Mouse (Mus musculus): ENCODE measurements around the gene Npnt.

Npnt gene

DNA sequence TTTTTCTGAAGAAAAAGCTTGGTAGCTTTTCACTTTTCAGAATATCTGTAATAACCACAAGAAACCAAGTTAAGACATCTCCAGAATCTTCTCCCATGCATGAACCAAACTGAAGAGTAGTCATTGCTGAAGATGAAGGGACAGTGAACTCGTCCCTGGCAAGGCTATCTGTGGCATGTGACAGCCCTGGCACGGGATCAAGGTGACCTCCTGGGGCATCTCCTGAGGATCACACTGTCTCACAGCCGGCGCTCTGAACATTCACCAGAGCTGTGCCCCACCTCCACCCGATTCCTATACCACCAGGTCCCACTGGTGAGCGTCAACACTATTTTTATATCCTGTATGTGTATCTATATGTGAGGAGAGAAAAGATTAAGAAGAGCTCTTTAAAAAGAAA is 47.9 kb downstream of the Npnt start:
- in situ Hi-C loops (cut with MboI; ENCODE audit: low pct_unique_long_range_greater_than_20kb in 1 of 2, low sequenced_read_pairs in 2 of 2, unreplicated experiment in 1 of 2), result no loop called here

DNA sequence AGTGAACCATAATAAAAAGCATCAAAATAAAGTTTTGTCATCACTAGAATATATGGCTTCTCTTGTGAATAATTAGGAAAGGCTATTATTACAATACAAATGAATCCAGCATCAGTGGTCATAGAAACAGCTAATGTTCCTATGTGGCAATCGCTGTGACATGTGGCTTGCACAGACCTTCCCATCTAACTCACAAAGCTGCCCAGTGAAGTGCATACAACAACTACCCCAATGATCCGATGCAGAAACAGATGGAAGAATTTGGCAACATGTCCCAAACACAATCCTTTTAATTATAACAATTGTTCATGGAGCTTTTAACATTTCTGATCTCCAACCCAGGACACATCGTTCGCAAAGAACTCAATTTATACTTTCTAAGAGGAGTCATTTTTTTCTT is 52.2 kb downstream of the Npnt start:
- in situ Hi-C loops (cut with MboI; ENCODE audit: low pct_unique_long_range_greater_than_20kb in 1 of 2, low sequenced_read_pairs in 2 of 2, unreplicated experiment in 1 of 2), result no loop called here

DNA sequence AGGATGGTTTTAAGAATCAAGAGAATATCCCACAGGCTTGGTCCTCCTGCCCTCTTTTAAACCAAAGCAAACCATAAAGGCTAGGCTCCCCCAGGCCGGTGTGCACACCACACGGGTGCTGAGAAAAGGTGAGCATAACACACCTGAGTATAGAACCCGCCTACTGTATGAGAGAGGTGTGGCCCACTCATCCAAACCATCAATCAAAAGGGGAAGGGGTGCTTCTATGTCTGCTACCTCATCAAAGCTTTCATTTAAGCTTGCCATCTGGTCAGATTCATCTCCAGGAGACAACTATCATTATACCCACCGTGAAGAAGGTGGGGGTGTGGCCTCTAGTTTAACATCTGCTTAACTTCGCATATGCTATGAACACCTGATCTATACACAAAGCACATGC is 52.7 kb downstream of the Npnt start:
- in situ Hi-C loops (cut with MboI; ENCODE audit: low pct_unique_long_range_greater_than_20kb in 1 of 2, low sequenced_read_pairs in 2 of 2, unreplicated experiment in 1 of 2), result no loop called here

DNA sequence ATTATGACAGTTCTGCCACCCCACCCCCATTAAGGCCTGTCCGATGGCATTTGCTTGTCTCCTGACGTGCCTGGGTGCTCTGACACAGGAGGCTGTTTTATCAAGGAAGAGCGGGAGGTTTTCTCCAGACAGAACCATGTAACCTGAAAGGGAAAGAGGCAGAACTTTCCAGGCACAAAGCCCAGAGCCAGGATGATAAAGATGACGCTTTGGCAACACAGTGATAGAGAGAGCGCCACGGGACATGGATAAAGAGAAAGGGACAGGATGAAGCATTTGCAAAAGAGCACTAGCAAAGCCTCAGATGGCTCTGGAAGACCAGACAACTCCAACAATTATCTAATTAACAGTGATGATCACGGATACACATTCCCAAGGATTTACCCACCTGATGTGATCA is 56.0 kb downstream of the Npnt start:
- in situ Hi-C loops (cut with MboI; ENCODE audit: low pct_unique_long_range_greater_than_20kb in 1 of 2, low sequenced_read_pairs in 2 of 2, unreplicated experiment in 1 of 2), result no loop called here

DNA sequence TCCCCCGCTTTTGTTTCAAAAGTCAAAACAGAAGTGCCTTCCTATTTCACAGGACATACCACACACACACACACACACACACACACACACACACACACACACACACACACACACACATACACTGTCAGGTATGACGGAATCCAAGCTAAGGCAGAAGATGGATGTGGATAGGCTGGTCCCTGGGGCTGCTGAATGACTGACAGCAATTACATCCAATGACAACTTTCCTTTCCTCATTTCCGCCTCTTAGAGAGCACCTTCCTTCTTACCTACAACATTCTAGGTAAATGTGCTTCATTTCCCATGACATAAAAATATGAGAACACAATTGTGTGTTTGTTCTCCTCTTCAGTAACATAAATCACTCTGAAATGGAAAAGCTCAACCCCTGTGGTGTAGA is 56.4 kb downstream of the Npnt start:
- in situ Hi-C loops (cut with MboI; ENCODE audit: low pct_unique_long_range_greater_than_20kb in 1 of 2, low sequenced_read_pairs in 2 of 2, unreplicated experiment in 1 of 2), result no loop called here

DNA sequence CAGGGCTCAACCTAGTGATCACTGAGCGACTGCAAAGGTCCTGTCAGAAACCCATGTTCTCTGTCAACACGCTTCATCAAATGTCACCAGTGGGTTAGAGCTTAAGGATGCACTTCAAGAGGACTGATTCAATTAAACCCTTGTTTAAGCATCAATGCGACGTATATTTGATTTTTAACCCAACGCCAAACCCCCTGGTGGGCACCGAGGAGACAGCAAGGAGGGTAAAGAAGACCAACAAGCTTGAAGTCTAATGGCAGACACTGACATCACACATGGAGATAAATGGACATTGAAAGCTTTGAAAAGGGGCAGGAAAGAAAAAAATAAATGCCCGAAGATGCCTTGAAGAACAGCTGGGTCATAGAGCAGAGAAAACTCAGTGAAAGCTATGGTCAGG is 57.0 kb downstream of the Npnt start:
- in situ Hi-C loops (cut with MboI; ENCODE audit: low pct_unique_long_range_greater_than_20kb in 1 of 2, low sequenced_read_pairs in 2 of 2, unreplicated experiment in 1 of 2), result no loop called here

DNA sequence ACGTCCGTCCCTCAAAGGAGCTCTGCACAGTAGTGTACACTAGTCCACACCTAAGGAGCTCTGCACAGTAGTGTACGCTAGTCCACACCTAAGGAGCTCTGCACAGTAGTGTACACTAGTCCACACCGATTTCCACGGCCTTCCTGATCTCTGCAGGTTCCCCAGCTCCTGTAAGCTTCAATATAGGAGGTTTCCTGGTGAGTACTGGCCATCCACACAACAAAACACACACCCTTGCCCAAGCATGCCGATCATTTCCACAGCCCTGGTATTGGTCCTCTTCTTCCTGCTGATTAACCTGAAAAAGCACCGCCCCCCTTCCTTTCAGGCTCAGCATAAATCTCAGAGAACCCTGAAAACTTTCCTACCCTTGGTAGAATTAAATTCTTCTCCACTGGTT is 57.6 kb downstream of the Npnt start:
- in situ Hi-C loops (cut with MboI; ENCODE audit: low pct_unique_long_range_greater_than_20kb in 1 of 2, low sequenced_read_pairs in 2 of 2, unreplicated experiment in 1 of 2), result no loop called here

DNA sequence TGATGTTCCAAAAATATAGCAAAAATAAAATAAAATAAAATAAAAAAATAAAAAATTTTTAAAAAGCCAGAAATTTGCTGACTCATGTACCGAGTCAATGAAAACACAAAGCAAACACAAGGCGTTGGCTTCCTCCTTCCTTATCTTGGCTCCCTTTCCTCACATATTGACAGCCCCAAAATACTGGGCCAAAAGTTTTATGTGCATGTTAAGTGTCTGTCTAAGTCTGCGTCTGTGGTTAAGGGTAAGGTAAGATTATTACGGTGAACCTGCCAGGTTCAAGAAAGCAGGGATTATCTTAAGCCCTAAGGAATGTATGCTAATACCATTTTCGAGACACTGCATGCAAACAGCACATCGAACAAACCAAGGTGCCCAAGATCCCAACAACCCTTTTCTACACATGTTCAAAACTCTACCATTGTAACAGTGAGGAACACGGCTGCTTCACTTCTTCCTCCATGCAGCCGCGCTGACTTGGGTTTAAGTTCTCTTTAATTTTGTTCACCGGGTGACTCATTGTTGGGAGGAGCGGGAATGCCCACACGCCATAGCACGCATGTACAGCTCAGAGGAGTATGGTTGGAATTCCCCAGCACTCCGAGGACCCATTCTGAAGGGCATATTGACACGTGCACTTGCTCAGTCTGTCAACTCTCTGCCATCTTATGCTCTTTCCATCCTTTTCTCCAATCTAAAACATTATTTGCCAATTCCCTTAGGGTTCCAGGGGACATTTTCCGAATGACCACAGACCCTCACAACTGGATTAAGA is 62.8 kb downstream of the Npnt start:
- in situ Hi-C loops (cut with MboI; ENCODE audit: low pct_unique_long_range_greater_than_20kb in 1 of 2, low sequenced_read_pairs in 2 of 2, unreplicated experiment in 1 of 2), result no loop called here

DNA sequence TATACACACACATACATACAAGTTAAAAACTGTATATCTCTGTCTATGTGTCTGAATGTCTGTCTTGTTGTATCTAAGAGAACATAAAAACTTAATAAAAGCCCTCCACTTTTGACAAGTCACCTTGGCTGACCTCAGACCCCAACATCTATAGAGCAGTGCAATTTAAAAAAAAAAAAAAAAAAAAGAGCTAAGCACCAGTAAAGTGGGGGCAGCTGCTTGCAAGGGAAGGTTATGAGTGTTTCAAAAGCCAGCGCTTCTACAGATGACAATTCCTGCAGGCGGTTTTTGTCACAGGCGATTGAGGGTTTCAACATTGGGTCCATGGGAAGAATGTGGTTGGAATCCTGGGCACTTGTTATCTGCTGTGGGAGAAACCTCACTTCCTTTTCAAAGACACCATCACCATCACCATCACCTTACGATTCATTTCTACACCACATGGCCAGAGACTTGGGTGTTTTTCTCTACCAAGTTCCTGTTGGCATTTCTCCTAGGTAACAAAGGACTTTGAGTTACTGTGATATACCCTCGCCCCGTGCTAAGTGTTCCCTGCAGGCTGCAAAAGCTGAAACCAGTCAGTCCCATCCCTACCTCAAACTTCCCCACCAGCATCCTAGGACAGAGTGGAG is 63.6 kb downstream of the Npnt start:
- in situ Hi-C loops (cut with MboI; ENCODE audit: low pct_unique_long_range_greater_than_20kb in 1 of 2, low sequenced_read_pairs in 2 of 2, unreplicated experiment in 1 of 2), result no loop called here

DNA sequence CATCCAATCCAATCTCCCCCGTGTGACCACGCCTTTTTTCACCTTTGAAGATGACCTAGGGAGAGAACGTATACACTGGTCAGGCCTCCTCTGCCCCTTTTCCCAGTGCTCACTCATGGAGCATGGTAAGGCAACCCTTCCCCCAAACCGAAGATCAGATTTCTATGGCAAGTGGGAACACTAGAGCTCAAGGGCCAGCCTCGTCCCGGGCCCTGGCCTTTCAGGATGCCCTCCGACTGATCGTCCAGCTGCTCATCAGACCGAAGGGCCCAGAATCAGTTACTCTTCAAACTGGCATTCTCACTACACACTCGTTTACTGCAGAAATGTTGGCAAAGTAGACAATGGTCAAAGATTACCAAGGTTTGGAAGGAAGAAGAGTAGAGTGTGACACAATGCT is 65.6 kb downstream of the Npnt start:
- in situ Hi-C loops (cut with MboI; ENCODE audit: low pct_unique_long_range_greater_than_20kb in 1 of 2, low sequenced_read_pairs in 2 of 2, unreplicated experiment in 1 of 2), result no loop called here

DNA sequence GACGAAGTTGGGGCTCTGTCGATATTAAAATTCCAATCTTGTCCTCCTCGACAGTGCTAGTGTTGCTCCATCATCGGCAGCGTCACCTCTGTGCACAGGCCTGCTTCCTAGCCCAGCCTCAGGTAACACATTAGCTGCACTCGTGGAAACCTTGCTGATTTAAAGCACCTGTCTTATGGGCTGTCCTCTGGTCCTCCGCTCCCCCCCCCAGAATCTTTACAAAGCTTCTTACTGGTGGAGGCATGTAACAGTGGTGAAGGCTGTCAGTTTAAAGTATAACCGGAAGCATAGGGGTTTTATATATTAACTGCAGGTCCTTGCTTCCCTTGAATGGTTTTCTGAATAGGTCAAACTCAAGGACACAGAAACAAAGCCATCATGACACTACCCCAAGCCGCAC is 66.8 kb downstream of the Npnt start:
- in situ Hi-C loops (cut with MboI; ENCODE audit: low pct_unique_long_range_greater_than_20kb in 1 of 2, low sequenced_read_pairs in 2 of 2, unreplicated experiment in 1 of 2), result no loop called here

DNA sequence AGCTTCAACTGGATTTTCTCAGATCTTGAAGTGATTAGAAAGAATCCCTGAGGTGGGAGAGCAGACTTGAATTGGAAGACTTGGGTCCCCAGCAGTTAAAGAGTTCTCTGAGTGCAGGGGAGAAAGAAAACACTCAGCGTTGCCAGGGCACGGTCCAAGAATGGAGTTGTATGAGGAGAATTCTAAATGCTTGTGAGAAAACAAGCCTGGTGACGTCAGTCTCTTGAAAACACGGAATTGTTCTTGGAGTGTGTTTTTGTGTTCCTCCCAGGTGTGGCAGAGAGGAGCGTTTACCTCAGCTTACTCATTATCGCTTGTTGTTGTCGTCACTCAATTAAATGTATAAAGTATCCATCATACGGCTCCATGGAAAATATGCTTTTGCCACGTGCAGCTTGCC is 69.3 kb downstream of the Npnt start:
- in situ Hi-C loops (cut with MboI; ENCODE audit: low pct_unique_long_range_greater_than_20kb in 1 of 2, low sequenced_read_pairs in 2 of 2, unreplicated experiment in 1 of 2), result no loop called here

DNA sequence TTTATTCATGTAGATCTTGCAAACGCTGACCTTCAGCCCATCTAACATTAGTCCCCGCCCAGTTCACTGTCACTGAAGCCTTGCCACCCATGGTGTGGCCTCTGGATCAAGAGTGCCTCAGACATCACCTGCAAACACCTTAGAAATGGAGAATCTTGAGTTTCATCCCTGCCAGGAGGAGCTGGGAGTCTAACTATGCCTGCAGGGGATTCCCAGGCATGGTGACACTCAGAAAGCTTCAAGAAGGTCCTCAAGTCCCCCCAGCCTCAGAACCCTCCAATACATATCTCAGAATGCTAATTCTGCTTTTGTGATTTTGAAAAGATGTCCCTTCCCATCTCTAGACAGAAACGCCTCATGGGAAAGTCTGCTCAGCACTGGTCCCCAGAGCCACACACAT is 69.7 kb downstream of the Npnt start:
- in situ Hi-C loops (cut with MboI; ENCODE audit: low pct_unique_long_range_greater_than_20kb in 1 of 2, low sequenced_read_pairs in 2 of 2, unreplicated experiment in 1 of 2), result no loop called here

DNA sequence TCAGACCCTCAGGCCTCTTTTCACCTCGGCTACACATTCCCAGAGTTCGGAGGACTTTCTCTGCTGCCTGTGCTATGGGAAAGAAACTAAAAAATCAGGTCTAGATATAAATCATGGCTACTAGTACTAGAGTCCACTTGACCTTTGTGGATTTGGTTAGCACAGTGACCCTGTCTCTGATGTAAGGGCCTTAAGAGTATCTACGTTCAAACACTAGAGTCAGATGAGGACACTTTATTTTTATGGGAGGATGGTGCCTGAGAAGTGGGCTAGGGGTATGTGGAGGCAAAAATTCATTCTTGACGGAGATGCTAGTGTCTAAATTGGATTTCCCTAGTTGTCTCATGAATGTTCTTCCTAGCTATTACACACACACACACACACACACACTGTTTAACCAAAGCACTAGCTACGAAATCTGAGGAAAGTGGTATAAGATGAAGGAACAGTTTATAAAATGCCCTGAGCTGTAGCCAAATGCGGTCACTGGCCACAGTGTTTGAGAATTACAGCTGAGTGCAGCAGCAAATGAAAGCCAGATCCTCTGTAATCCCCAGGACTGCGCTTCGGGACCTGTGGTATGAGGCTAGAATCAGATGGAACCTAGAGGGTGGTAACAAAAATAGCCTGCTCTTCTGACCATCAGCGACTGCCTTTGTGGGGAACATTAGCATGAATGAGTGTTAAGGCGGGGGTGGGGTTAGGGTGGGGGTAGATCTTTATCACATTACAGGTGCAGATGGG is 73.0 kb downstream of the Npnt start:
- in situ Hi-C loops (cut with MboI; ENCODE audit: low pct_unique_long_range_greater_than_20kb in 1 of 2, low sequenced_read_pairs in 2 of 2, unreplicated experiment in 1 of 2), result no loop called here

DNA sequence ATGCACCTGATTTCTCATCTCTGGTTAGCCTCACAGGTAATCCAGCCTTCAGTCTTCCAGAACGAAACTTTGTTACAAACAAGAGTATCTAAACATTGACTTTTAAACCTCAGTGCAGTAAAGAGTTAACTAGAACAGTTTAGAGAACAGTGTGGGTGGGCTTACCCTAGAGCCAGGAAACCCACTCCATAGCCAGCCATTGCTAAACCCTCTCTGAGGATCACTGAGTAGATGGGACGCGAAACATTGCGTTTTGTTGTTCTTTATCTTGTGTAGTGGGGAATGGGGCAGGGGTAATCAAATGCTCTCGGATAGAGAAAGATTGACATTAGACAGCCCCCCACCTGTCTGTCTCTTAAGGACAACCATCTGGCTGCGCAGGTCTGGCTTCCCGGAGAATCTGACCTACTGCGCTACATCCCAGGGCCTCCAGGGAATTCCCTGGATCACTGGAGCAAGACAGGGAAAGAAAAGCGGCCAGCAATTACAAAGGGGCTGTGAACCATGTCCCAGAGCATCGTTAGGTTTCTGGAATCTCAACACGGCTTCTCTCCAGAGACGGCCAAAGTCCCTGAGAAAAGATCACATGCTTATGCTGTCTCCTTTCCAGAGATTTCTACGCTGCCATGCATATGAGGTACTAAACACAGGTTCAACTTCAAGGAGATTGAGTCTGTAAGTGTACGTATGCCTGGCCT is 73.9 kb downstream of the Npnt start:
- in situ Hi-C loops (cut with MboI; ENCODE audit: low pct_unique_long_range_greater_than_20kb in 1 of 2, low sequenced_read_pairs in 2 of 2, unreplicated experiment in 1 of 2), result no loop called here

DNA sequence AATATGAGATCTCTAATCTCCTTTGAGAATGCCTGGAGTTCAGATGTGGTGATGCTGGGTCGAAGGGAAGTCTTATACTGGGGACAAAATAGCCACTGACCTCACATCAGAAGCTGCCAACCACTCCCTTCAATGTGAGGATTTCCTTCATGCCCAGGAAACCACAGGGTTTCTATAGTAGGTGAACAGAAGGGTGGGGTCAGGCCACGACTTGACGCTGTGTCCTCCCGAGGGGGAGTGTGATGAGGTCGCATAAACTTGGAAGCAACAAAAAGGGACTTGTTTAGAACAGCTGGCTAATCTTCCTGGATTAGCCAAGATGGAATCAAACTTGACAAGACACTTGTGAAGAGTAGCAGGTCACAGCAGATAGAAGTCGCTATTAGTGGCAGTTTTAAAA is 76.8 kb downstream of the Npnt start:
- in situ Hi-C loops (cut with MboI; ENCODE audit: low pct_unique_long_range_greater_than_20kb in 1 of 2, low sequenced_read_pairs in 2 of 2, unreplicated experiment in 1 of 2), result no loop called here

DNA sequence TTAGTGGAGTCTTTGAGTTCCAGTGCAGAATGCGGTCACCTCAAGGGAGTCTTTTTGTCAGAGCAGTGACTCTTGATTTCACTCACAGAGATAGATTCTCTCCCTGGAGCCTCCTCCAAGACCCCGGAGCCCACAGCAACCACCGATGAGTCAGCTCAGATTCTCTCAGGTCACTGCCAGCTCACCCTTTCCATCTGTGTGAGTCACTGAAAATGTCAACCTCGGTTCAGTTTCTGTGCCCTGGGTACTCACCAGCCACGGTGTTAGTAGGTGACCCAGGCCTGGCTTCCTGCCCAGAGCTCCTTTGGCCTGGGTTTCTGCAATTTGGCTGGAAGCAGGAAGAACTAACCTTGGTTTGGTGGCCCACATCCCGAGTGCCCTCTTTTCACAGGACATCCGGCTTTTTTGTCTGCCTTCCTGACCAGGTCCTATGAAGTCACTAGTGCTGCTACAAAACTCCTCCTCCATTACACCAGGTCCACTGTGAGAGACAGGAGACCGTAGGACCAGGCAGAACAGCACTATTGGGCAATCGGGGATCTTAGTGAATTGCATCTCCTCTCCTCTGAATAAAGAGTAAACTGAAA is 78.7 kb downstream of the Npnt start:
- in situ Hi-C loops (cut with MboI; ENCODE audit: low pct_unique_long_range_greater_than_20kb in 1 of 2, low sequenced_read_pairs in 2 of 2, unreplicated experiment in 1 of 2), result no loop called here

DNA sequence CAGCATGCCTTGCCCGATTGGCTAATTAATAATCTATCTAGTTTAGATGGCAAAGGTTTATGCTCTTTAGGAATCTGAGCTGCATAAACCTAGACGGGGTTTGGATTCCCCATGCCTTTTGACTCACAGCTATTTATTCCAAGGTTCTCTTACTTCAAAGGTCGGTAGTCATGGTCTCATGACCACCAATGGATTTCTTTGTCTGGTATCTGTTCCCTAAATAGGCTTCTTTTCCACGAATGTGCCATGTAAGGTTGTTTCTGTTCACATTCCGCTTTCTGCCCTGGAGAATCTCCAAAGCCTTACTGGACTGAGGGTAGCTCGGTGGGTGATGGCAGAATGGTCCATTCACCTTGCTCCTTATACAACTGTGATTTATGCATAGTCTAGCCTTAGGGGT is 80.0 kb downstream of the Npnt start:
- in situ Hi-C loops (cut with MboI; ENCODE audit: low pct_unique_long_range_greater_than_20kb in 1 of 2, low sequenced_read_pairs in 2 of 2, unreplicated experiment in 1 of 2), result no loop called here

DNA sequence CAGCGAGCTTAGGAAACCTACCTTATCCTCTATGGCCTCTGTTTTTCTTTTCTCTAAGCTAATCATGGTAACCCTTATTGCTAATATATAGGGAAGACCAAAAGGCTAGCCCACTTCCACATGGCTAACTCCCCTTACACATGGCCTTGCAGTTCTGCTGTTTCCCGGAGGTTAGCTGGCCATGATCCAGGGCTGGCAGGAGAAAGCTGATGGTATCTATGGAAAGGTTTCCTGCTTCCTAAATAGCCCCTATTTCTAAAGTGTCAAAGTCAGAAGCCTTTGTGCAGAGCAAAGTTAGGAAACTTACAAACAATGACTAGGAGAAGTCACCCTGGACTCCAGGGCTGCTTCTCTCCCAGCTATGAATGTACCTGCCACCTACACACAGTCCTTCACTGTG is 81.3 kb downstream of the Npnt start:
- in situ Hi-C loops (cut with MboI; ENCODE audit: low pct_unique_long_range_greater_than_20kb in 1 of 2, low sequenced_read_pairs in 2 of 2, unreplicated experiment in 1 of 2), result no loop called here

All from mouse embryonic stem cell (cell line).